Mouse (Mus musculus) ES-E14 (cell line): Measurements from ENCODE around the gene Rcbtb2. TPM values are rescaled to one million over a fixed set of nuclear protein-coding genes. Genes with fewer than 3 reads are reported as not detected.

ENCODE experiments used
- DNase-seq: peaks from one replicate; pipeline ENCODE4 v3.0.0-alpha.2; 2013; ENCODE audit warnings: low read depth, low spot score
- H3K27ac ChIP-seq: 2 replicates; pipeline ENCODE4 v1.5.1; 2012; ENCODE audit warnings: low read depth, mild to moderate bottlenecking, low read length, moderate library complexity, mixed read lengths; ENCODE audit not compliant: poor library complexity, insufficient read depth, severe bottlenecking
- H3K36me3 ChIP-seq: 2 replicates; pipeline ENCODE4 v1.6.1; 2012; ENCODE audit warnings: mild to moderate bottlenecking, low read length, moderate library complexity, mixed read lengths; ENCODE audit not compliant: control insufficient read depth, poor library complexity, insufficient read depth, severe bottlenecking
- H3K4me1 ChIP-seq, 2 experiments: fragments of 150-350 bp in 1 of 2; sonication (generic) in 1 of 2; 2 replicates each; pipeline ENCODE4 v1.6.1; 2012; ENCODE audit warnings: low read length in 2 of 2, mild to moderate bottlenecking in 1 of 2, mixed read lengths in 1 of 2; ENCODE audit not compliant: control insufficient read depth in 2 of 2, insufficient read depth in 2 of 2, poor library complexity in 1 of 2
- H3K4me3 ChIP-seq, 2 experiments: fragments of 150-350 bp in 1 of 2; sonication (generic) in 1 of 2; 2 replicates each; pipeline ENCODE4 v1.5.1; 2012; ENCODE audit warnings: low read length in 2 of 2, low read depth in 1 of 2, mild to moderate bottlenecking in 1 of 2, mixed read lengths in 1 of 2; ENCODE audit not compliant: insufficient read depth in 1 of 2, poor library complexity in 1 of 2, severe bottlenecking in 1 of 2
- H3K9ac ChIP-seq: 2 replicates; pipeline ENCODE4 v1.6.1; 2012; ENCODE audit warnings: low read depth, mild to moderate bottlenecking, low read length, mixed read lengths; ENCODE audit not compliant: poor library complexity, insufficient read depth, severe bottlenecking
- H3K9me3 ChIP-seq: fragments of 150-350 bp; sonication (generic); 2 replicates; pipeline ENCODE4 v1.6.1; 2012; ENCODE audit warnings: low read depth, mild to moderate bottlenecking, low read length; ENCODE audit not compliant: control insufficient read depth, insufficient read depth
- CHD2 ChIP-seq: IDR thresholded peaks from 2 replicates; pipeline ENCODE4 v1.6.1; 2014; ENCODE audit warnings: mild to moderate bottlenecking, low read depth, low read length, inconsistent platforms
- HCFC1 ChIP-seq: IDR thresholded peaks from 2 replicates; pipeline ENCODE4 v1.6.1; 2012; ENCODE audit warnings: low read length, inconsistent platforms, borderline replicate concordance; ENCODE audit not compliant: insufficient read depth
- MAFK ChIP-seq: IDR thresholded peaks from 2 replicates; pipeline ENCODE4 v1.6.1; 2014; ENCODE audit warnings: mild to moderate bottlenecking, low read depth, low read length, inconsistent platforms; ENCODE audit not compliant: insufficient read depth
- ZC3H11A ChIP-seq: IDR thresholded peaks from 2 replicates; pipeline ENCODE4 v1.6.1; 2012; ENCODE audit warnings: low read depth, mild to moderate bottlenecking, inconsistent platforms, low read length, borderline replicate concordance
- ZNF384 ChIP-seq: IDR thresholded peaks from 2 replicates; pipeline ENCODE4 v1.6.1; 2012; ENCODE audit warnings: low read depth, low read length, inconsistent platforms
- in situ Hi-C, 2 experiments: fragments of 600-800 bp; cut with MboI; formaldehyde crosslinking; loops; one replicate each; pipeline ENCODE4 v1.15.1; 2025; ENCODE audit warnings: low sequenced_read_pairs in 2 of 2, inconsistent platforms in 1 of 2; ENCODE audit not compliant: unreplicated experiment in 2 of 2
- total RNA-seq: library from RNA; depleted of rRNA; stranded (reverse); fragments of 300-350 nt; gene quantifications from 2 replicates; pipeline ENCODE4 v1.2.3, GENCODE M21; 2012

Gene Rcbtb2
- total RNA-seq, 1 experiment, result 11.2 TPM

GRCm38 (mm10) chr14:73222316-73222970 lies 99.6 kb downstream of the Rcbtb2 start:
- H3K36me3 ChIP-seq, result no peaks in the 10 kb centered on the region
- no peak overlapping the region for H3K27ac ChIP-seq
- H3K9ac ChIP-seq, result no peak overlapping the region
- H3K4me1 ChIP-seq, result no peaks in the 10 kb centered on the region
- no peak overlapping the region for H3K4me3 ChIP-seq
- TF ChIP-seq ZC3H11A, result no peak
- TF ChIP-seq ZNF384, result no peak
- TF ChIP-seq CHD2, result no peak
- no peak for TF ChIP-seq HCFC1
- TF ChIP-seq MAFK, result no peak
- in situ Hi-C loops, result no loop called here
- H3K9me3 ChIP-seq, result no peaks in the 10 kb centered on the region
- no peak for DNase-seq

- H3K9ac ChIP-seq, result no peak overlapping the region
- 0 out of 4 replicates have a peak, but pooled peaks cover 0 to 2% of the 10 kb centered on the region in 2 experiments for H3K4me1 ChIP-seq
- no peak overlapping the region for H3K4me3 ChIP-seq
- H3K27ac ChIP-seq, result no peak overlapping the region
- no peak for DNase-seq
- TF ChIP-seq CHD2 (no peak), ZC3H11A (no peak), ZNF384 (no peak), HCFC1 (no peak)
- H3K36me3 ChIP-seq, result no peaks in the 10 kb centered on the region
- in situ Hi-C loops, result no loop called here
- no peaks in the 10 kb centered on the region for H3K9me3 ChIP-seq
Measured at GRCm38 (mm10) chr14:73226346-73226745, 103.5 kb downstream of the Rcbtb2 start.

- Histone ChIP-seq H3K27ac (no peak overlapping the region), H3K4me3 (no peak overlapping the region), H3K36me3 (no peaks in the 10 kb centered on the region), H3K9ac (no peak overlapping the region), H3K4me1 (peaks cover 2% of the 10 kb centered on the region in 2 experiments; a peak in 2 of 4 replicates), H3K9me3 (no peaks in the 10 kb centered on the region)
- TF ChIP-seq MAFK (no peak), HCFC1 (no peak), ZC3H11A (no peak), ZNF384 (no peak), CHD2 (no peak)
- in situ Hi-C loops, result no loop called here
- DNase-seq, result no peak
Measured at GRCm38 (mm10) chr14:73226849-73227248, 104.0 kb downstream of the Rcbtb2 start.

GRCm38 (mm10) chr14:73231286-73231982 lies 108.6 kb downstream of the Rcbtb2 start:
- DNase-seq, result no peak
- Histone ChIP-seq H3K4me1 (peaks cover 10 to 11% of the 10 kb centered on the region in 2 experiments; a peak in 3 of 4 replicates), H3K9me3 (no peaks in the 10 kb centered on the region), H3K36me3 (no peaks in the 10 kb centered on the region), H3K27ac (peak overlapping the region; percentile 53; the same call in 1 of the 2 replicates), H3K4me3 (no peak overlapping the region), H3K9ac (no peak overlapping the region)
- TF ChIP-seq MAFK (no peak), HCFC1 (no peak), ZC3H11A (no peak), CHD2 (no peak), ZNF384 (no peak)
- in situ Hi-C loops, result no loop called here
